Mouse (Mus musculus) telencephalon, adult 2 months (tissue): Measurements from ENCODE around the gene Polr1d.

Source experiments
- DNase-seq: peaks from one replicate; pipeline ENCODE4 v3.0.0-alpha.2; 2011; ENCODE audit warnings: low read depth, low spot score

The Polr1d gene

DNA sequence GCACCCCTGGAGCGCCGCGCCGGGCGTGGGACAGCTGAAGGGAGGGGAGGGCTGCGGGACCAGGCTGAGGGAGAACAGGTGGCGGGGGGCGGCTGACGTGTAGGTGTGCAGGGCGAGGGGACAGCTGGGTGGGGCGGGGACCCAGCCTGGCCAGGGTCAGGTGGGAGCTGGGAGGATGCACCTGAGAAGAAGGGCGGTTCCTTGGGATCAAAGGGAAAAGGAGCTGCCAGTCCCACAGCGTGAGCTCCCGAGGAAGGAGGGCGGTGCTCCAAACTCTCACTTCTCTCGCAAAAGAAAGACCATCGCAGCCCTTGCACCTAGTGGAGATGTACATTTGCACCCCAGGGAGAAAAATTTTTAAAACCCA lies at the start of gene Polr1d:
Polr1d (plus strand) TSS at position 252 of the 367 bp plus-strand sequence.
- DNase-seq: no peak

DNA sequence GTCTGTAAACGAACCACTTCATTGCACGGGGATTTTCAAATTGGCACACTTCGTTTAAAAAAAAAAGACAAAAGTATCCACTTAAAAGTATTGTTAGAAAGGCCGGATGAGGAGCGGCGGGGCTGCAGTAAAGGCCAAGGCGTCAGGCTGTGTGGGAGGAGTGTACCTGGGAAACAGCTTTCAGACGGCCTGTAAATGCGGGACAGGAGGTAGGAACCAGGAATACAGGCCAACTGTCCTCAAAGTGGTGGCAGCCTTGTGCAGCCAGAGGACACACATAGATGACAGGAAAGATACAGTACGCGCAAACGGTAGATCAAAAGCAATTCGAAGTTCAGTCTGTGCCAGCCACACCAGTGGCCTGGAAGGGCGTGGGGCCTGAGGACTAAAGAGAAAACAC lies 45.6 kb upstream of the Polr1d start:
- no peak for DNase-seq

DNA sequence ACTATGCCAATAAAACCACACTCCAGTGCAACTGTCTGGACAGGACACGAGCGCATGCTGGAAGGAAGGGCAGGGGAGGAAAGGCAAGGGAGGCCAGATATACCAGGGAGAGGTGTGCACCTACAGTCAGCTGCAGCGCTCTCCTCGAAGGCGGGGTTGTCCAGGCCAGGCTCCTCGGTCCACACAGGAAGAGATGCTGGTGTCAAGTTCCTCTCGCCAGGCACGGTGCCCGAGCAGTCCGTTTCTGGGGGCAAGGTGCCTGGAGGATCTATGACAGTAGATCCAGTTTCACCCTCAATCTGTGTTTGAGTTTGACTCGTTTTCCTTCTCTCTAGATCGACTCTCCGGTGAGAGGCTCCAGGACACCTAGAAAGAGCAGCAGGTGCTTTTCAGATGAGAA lies 43.7 kb upstream of the Polr1d start:
- DNase-seq: no peak

DNA sequence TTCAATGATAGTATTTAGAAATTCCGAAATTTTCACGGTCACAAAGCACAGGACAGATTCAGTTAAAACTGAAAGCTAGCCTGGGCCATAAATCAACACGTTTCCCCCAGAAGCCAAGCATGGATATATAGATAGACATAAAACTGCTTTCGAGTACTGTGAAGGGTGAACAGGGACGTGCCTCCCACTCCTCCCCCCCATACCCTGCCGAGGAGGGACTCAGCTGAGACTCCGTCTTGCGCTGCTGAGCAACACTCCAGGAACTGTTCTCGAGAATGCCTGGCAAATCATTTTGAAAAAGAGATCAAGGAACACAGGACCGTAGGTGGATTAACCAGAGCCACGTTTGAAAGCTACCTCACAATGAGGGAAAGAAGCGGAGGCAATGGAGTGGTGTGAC lies 42.6 kb upstream of the Polr1d start:
- DNase-seq: no peak

DNA sequence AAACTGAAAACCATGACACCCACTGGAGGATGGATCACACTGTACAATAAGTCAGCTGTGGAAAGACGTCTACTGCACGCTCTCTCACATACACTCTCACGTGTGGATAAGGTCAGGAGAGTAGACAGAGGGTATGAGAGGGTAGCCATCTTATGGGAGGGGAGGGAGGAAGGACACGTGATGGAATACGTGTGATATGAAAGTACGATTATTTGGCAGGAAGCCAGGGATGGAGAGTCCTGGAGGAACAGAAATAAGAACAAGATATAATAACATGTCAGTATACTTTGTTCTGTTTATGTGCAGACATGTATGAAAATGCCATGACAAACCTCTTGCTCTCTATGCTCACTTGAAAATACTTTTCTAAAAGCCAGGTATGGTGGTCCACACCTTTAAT lies 41.5 kb upstream of the Polr1d start:
- no peak for DNase-seq

DNA sequence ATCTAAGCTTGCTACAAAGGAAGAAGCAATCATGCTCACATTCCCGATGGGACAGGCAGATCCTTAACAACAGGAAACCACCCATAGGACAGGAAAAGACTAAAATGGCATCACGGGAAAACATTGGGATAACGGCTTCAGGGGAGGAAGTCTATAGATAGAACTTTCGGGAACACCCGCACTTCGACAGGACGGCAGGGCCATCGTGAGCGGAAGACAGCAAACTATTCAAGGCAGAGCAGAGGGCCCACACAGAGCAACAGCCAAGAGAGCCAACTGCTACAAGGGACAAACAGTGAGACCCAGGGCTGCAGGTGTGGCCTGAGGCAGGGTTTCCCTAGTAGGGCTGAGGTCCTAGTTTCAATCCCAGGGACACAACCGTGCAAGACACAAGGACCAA lies 40.8 kb upstream of the Polr1d start:
- no peak for DNase-seq

DNA sequence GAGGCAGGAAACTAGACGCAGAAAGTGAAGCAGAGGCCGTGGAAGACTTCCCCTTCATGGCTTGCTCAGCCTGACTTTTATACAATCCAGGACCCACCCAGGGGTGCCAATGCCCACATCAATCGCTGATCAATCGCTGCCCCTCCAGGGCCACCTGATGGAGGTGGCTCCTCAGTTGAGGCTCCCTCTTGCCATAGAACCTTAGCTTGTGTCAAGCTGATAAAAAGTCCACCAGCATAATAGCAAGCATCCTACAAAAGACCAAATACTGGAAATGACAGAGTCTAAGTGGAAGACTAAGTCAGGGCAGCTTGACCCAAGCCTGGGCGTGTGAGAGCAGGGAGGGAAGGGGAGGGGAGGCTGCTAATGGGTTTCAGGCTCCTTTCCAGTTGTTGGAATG lies 40.2 kb upstream of the Polr1d start:
- no peak for DNase-seq

DNA sequence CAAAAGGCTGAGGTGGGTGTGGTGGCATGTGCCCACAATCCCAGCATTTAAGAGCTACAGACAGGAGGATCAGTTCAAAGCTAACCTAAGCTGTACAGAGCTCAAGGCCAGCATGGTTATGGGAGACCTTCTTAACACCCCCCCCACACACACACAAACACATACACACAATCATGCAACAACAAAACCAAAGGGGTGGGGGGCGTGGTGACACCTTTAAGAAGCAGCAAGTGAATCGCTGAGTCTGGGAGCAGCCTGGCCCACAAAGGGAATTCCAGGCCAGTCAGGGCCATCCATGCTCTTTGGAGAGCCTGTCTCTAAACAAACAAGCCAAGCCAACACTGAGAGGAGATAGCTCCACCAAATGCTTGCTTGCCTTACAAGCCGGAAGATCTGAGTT lies 39.2 kb upstream of the Polr1d start:
- DNase-seq: no peak

DNA sequence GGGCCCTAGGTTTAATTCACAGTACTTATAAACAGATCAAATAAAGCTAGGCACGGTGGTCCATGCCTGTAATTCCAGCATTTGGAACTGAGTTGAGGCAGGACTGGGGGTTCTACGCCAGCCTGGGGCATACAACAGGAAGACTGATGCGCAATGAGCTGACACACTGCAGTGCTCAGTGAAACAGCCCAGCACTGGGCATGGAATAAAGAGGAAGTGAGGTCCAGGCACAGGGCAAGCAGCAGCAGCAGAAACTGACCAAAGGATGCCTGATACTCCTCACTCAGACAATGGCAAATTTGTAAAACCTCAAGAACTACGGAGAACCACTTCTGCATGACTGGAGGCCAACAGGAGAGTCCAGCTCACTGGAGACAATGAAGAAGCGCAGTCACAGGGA lies 37.5 kb upstream of the Polr1d start:
- no peak for DNase-seq

DNA sequence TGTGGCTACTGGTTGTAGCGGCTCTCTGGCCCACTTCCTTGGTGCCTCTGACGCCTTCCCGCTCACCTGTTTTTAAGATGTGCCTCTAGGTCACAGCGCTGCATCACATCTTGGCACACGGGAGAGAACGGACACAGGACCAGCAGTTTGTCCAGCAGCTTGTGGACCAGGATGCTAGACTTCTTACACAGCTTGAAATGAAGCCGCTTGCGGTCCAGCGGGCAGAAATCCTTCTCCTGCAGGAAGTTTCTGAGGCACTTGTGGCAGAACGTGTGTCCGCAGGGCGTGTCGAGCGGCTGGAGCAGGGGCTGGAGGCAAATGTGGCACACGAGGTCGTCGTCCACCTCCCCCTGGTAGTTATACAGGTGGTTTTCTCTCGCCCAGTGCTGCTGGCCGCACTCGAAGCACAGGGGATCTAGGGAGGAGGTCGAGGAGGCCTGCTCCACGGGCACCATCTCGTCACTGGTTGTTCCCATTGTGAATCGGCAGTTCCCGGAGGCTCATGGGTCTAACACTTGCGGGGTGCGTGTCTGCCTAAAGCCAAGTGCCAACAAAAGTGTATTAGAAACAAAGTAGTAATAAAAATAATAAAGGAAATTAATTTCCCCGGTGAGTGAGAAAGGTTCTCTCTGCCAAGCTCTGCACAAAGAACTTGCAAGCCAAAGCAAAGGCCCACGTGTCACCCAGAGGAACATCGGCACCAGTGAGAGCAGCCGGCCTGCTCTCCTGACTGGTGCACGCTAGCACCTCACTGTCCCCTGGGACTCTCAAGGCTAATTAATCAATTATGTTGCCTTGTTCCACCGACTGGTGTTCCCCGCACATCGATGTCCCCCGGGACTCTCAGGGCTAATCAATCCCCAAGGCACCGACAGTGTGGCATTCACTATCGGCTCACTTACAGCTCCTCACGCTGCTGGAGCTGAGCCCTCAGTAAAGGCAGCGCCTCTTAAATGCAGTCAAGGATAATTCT lies 34.6 kb upstream of the Polr1d start:
- DNase-seq: no peak

DNA sequence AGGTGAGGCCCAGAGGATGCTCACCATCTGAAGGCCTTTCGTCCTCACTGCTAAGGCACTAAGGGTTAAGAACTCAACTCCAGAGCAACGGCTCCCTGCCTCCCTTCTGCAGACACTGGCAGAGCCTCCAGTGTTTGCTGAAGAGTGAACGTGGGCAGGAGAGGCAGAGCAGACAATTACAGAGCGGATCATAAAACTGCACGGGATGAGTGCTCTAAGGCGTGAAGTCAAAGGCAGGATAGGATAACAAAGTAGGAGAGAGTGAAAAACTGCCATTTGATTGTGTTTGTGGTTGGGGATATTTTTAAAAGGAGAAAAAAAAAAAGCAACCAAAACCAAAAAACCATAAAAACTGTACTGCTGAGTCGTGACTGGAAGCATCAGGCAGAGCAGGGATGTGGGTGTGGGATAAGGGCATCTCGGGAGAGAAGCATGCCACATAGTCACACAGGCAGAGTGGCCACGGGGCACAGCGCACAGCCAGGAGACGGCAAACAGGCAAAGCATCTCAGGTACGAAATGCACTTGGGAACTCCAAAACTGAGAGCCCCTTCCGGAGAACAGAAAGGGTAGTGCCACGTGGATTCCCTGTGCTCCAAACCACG lies 33.5 kb upstream of the Polr1d start:
- DNase-seq: peak; percentile 66

DNA sequence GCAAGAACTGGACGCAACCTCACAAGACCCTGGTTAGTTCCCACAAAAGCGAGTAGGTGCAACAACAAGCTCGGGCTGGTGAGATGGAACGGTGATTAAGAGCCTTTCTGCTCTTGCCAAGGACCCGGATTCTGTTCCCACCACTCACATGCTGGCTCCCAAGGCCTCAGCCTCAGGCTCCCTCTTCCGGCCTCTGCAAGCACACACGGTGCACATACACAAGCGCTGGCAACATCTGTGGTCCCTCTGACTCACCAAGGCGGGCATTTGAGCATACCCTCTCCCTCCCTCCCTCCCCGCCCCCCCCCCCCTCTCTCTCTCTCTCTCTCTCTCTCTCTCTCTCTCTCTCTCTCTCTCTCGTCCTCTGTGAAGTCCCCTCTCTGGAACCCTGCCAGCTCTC lies 31.5 kb upstream of the Polr1d start:
- DNase-seq: no peak

DNA sequence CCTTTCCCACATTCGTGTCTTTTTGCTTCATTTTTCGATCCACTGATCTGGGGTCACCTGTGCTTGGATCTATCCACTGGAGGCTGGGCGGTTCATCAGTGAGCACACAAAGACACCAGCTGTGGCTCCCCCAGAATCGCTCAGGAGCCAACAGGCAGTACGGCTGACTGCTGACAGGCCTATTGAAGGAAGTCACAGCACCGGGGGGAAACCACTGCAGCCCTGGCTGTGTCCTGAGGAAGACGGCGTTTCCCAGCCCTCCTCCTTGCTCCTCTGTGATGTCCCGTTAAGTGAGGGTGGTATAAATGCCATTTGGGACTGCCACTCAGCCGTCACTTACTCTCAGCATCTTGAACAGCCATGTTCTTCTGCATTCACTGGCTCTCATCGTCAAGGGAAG lies 30.9 kb upstream of the Polr1d start:
- DNase-seq: no peak

DNA sequence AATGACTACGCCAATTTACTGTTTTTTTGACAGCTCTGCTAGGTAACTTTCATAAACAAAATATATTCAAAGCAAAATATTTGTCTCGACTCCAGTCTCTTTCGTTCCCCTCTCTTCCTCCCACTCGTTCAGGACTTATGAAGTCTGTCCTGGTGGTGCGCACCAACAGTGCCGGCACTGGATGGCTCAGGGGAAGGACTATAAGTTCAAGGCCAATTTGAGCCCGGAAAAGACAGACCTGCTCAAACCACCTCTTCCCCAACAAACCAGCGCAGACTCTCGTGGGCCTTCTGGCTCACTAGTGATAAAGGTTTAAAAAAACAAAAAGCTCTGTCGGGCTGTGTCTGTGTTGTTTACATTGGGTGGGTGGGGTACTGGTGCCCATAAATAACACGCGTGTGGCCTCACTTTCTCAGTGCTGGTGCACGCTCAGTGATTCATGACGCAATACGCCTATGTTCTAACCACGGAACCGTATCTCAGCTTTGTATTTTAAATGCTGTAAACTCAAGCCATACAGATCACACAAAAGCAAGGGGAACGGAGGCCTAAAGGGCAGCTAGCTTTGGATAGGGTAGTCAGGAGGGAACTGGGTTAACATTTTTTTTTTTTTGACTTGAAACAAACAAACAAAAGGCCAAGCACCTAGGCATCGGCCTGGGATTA lies 27.2 kb upstream of the Polr1d start:
- no peak for DNase-seq

DNA sequence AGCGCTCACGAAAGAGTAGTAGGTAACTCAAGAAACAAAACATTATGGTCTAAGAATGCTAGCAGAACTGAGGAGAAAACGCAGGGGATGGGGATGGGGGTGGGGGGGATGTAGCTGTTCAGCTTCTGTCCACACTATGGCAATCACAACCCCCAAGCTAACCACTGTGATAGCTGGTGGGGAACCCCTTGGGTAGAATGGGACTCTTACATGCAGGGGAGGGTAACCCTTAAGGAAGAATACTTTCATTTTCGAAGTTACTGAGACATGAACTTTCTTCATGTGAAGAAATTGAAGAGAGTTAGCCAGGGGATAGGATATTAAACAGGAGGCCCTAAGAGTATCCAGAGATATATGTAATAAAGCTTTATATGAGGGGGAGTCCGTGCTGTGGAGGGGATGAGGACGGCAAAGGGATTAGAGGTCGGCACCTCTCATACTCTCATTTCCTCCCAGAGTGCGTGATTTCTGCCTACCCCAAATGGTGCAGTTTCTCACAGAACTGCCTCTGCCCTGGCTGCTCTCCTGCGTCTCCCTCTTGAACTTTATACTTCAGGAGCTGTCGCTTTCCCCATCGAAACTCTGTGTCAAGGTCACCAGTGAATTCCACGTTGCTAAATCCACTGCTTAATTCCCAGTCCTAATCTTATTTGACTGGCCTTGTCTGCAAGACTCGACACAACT lies 25.9 kb upstream of the Polr1d start:
- DNase-seq: no peak

DNA sequence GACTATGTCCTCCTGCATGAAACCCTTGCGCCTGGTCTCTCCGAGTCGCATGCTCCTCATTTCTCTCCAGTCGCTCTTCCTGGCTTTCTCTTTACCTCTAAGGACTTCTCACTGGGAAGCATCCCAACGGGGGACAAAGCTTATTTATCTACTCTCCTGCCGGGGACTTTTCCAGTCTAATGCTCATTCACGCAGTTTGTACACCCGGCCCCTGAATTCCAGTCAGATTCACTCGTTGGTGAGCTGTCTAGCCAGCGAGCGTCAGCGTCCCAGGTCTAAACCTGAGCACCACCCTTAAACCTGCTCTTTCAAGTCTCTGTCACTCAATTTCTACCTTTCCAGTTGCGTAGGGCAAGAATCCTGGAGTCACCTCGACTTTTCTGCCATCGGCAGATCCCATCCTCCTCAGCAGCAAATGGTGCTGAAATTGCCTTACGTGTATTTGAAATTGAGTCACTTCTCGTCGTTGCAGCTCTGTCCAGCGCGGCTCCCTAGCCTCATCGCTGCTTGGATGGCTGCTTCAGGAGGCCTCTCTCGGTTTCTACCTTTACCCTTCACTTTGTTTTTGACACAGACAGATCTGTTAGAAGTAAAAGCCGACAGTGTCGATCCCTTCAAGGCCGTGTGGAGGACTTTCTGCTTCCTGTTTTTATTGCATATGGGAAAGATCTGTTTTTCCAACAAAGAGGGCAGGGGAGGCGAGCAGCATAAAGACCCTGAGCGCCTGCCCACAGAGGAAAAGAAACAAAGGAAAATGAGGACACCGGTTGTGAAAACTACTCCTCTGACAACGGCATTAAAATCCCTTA lies 25.1 kb upstream of the Polr1d start:
- DNase-seq: no peak

DNA sequence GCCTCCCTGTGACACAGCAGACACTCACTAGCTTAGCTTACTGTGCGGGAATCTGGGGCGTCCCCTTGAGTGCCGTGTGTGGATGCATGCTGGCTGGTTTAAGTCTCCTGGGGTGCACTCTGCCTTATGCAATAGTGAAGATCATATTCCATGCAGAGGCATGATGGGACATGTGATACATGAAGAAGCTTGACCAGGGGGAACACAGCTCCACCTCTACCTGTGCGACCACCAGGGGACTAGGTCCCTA lies 24.6 kb upstream of the Polr1d start:
- DNase-seq: no peak

DNA sequence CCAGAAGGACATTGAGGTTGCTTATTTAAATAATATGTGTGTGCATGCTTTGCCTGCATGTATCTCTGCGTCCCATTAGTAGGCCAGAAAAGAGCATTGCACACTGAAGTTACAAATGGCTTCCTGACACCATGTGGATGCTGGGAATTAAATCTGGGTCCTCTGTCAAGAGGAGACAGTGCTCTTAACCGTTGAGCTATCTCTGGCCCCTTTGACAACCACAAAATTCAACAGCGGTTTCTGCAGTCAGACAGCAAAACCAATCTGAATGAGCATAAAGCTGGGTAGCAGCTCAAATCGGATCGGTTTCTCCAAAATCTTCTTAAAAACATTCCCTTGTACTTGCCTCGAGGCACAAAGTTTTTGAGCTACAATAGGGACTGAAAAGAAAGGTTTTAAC lies 23.8 kb upstream of the Polr1d start:
- DNase-seq: no peak

DNA sequence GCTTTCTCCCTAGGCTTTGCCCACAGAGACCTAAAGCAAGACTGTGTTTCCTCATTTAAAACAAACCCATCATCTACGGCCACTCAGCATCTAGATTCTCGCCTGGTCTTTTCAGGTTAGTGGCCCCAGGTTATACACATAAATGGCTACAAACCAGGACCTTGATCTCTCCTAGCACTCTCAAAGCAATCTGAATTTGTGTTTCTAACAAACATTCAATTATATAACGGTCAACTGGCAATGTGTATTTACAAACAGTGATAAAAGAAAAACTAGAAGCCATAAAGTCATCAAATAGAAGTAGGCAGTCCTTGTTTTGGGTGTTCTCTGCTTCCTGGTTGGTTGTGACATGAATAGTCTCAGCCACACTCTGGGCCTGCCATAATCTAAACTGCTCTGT lies 23.4 kb upstream of the Polr1d start:
- DNase-seq: no peak

DNA sequence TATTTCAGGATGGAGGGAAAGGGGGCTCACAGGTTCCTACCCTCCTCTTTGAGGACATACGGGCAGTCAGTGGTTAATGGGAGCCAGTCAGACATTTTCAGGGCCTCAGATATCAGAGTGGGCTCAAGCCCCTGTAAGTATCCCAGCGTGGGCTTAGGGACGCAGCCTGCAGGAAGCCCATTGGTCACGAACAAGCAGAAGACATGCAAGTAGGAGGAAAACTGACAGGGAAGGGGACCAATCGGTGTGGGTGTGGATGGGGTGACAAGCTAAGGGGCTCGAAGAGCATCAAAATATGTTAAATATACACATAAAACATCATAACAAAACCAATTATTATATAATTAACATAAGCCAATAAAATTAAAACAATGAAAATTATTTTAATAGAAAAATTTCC lies 22.5 kb upstream of the Polr1d start:
- no peak for DNase-seq

DNA sequence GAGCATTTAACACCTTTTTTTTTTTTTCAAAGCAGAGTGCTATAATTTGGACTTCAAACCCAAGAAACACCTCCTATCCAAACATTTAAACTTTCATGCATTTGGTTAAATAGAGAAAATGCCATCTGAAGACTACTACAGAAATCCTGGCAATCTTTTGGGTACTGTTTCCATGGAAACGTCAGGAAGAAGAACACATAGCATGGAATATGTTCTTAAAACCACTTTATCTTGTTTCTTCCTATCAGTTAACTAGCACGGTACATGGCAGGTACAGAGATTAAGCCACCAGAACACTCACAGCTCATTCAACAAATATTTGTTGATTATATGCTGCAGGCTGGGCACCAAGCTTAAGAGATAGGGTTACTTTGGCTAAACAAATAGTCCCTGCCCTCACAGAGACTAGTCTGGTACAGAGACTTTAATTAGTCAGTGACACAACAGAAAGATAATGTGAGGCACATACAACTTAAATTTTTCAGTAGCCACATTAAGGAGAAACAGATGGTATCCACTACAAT lies 22.0 kb upstream of the Polr1d start:
- no peak for DNase-seq
